Mouse (Mus musculus) stomach, postnatal 0 days (tissue): Measurements from ENCODE around the gene Ythdf1. TPM values are rescaled to one million over a fixed set of nuclear protein-coding genes. Genes with fewer than 3 reads are reported as not detected.

ENCODE experiments used
- ATAC-seq: fragments of 200-750 bp; cut with Nextera tagmentation; 2 replicates; pipeline ENCODE4 v1.8.0; 2017; ENCODE audit not compliant: low FRiP score, low TSS enrichment
- DNase-seq: peaks from one replicate; pipeline ENCODE4 v3.0.0-alpha.2; 2016; ENCODE audit warnings: low spot score
- H3K27ac ChIP-seq: fragments of 300-500 bp; sonication (generic); replicated peaks from 2 replicates; pipeline ENCODE4 v1.5.1; 2014; ENCODE audit warnings: mild to moderate bottlenecking, control low read depth
- H3K27me3 ChIP-seq: fragments of 300-500 bp; sonication (generic); 2 replicates; pipeline ENCODE4 v1.6.1; 2014; ENCODE audit warnings: low read length; ENCODE audit not compliant: control insufficient read depth, insufficient read depth
- H3K36me3 ChIP-seq: fragments of 300-500 bp; sonication (generic); 2 replicates; pipeline ENCODE4 v1.6.1; 2014; ENCODE audit warnings: low read length, mixed read lengths; ENCODE audit not compliant: control insufficient read depth, insufficient read depth
- H3K4me1 ChIP-seq: fragments of 300-500 bp; sonication (generic); replicated peaks from 2 replicates; pipeline ENCODE4 v1.6.1; 2014; ENCODE audit warnings: antibody characterized with exemption; ENCODE audit not compliant: control insufficient read depth, insufficient read depth
- H3K4me2 ChIP-seq: fragments of 300-500 bp; sonication (generic); replicated peaks from 2 replicates; pipeline ENCODE4 v1.6.1; 2014; ENCODE audit warnings: low read depth, mild to moderate bottlenecking, control low read depth, moderate library complexity
- H3K4me3 ChIP-seq: fragments of 300-500 bp; sonication (generic); 2 replicates; pipeline ENCODE4 v1.5.1; 2014; ENCODE audit warnings: low read depth, low read length, control low read depth
- H3K9ac ChIP-seq: fragments of 300-500 bp; sonication (generic); 2 replicates; pipeline ENCODE4 v1.6.1; 2014; ENCODE audit warnings: mild to moderate bottlenecking, low read length, control low read depth, mixed read lengths
- H3K9me3 ChIP-seq: fragments of 300-500 bp; sonication (generic); 2 replicates; pipeline ENCODE4 v1.6.1; 2016; ENCODE audit warnings: low read length; ENCODE audit not compliant: control insufficient read depth
- CTCF ChIP-seq: IDR thresholded peaks from 2 replicates; pipeline ENCODE4 v1.5.1; 2016; ENCODE audit warnings: antibody characterized with exemption, low read depth, mild to moderate bottlenecking, moderate library complexity
- EP300 ChIP-seq: optimal IDR thresholded peaks from 2 replicates; pipeline ENCODE3; 2016; ENCODE audit warnings: antibody characterized with exemption
- WGBS: fragments of 180-500 bp; shearing (Covaris S2); extraction: QIAGEN DNeasy Blood & Tissue Kit; methylation state at CpG from one replicate; pipeline ENCODE4 v1.1.7; 2014; 5-methylcytosine and 5-hydroxymethylcytosine counted together
- polyA plus RNA-seq: library from polyadenylated mRNA; unstranded; fragments of >200 nt; fragmentation: Nextera tagmentation; extraction: Ambion mirVana; gene quantifications from 2 replicates; pipeline ENCODE4 v1.2.1, GENCODE M21; 2015

Gene Ythdf1
- polyA plus RNA-seq, 1 experiment from 2014 or later: 26.2 TPM

GRCm38 (mm10) chr2:180894029-180894623 is 26.6 kb downstream of the Ythdf1 start:
- Histone ChIP-seq H3K9me3 (no peaks in the 10 kb centered on the region), H3K27me3 (peaks cover 40% of the 10 kb centered on the region; the same call in 1 of the 2 replicates), H3K4me1 (peaks cover 8% of the 10 kb centered on the region; the same call in 1 of the 2 replicates), H3K36me3 (no peaks in the 10 kb centered on the region), H3K4me3 (peak overlapping the region; percentile 40), H3K9ac (no peak overlapping the region), H3K27ac (no peak overlapping the region), H3K4me2 (peak overlapping the region; percentile 71)
- ATAC-seq (peak; percentile 36; the same call in 1 of the 2 replicates), DNase-seq (peak; percentile 70)
- TF ChIP-seq EP300: no peak
- no peak for TF ChIP-seq CTCF
- under 1% methylated on average over 48 of the region's 57 CpGs for WGBS

- Histone ChIP-seq H3K9me3 (no peaks in the 10 kb centered on the region), H3K4me1 (peaks cover 8% of the 10 kb centered on the region; the same call in 1 of the 2 replicates), H3K27ac (no peak overlapping the region), H3K27me3 (peaks cover 40% of the 10 kb centered on the region; the same call in 1 of the 2 replicates), H3K9ac (no peak overlapping the region), H3K4me2 (peak overlapping the region; percentile 71), H3K4me3 (peak overlapping the region; percentile 40), H3K36me3 (no peaks in the 10 kb centered on the region)
- DNase-seq: no peak
- 0% methylated on average over 37 of the region's 50 CpGs for WGBS
- no peak for ATAC-seq
- TF ChIP-seq EP300: no peak
- TF ChIP-seq CTCF: no peak
Observed at GRCm38 (mm10) chr2:180893537-180894028, 27.2 kb downstream of the Ythdf1 start.

GRCm38 (mm10) chr2:180892841-180893521 is 27.8 kb downstream of the Ythdf1 start:
- Histone ChIP-seq H3K9ac (no peak overlapping the region), H3K4me2 (peak overlapping the region; percentile 71), H3K9me3 (no peaks in the 10 kb centered on the region), H3K36me3 (no peaks in the 10 kb centered on the region), H3K4me3 (peak overlapping the region; percentile 40), H3K4me1 (peaks cover 8% of the 10 kb centered on the region; the same call in 1 of the 2 replicates), H3K27ac (no peak overlapping the region), H3K27me3 (peaks cover 40% of the 10 kb centered on the region; the same call in 1 of the 2 replicates)
- TF ChIP-seq EP300 (no peak), CTCF (no peak)
- under 1% methylated on average over 92 of the region's 97 CpGs for WGBS
- DNase-seq (no peak), ATAC-seq (peak; percentile 17; the same call in 1 of the 2 replicates)

- TF ChIP-seq EP300: no peak
- TF ChIP-seq CTCF: no peak
- DNase-seq (no peak), ATAC-seq (no peak)
- H3K9me3 ChIP-seq: no peaks in the 10 kb centered on the region
- H3K4me1 ChIP-seq: peaks cover 8% of the 10 kb centered on the region; the same call in 1 of the 2 replicates
- H3K4me3 ChIP-seq: no peak overlapping the region
- no peak overlapping the region for H3K9ac ChIP-seq
- no peaks in the 10 kb centered on the region for H3K36me3 ChIP-seq
- 11% methylated on average over 9 of the region's 9 CpGs for WGBS
- H3K4me2 ChIP-seq: no peak overlapping the region
- H3K27me3 ChIP-seq: peaks cover 40% of the 10 kb centered on the region; the same call in 1 of the 2 replicates
- H3K27ac ChIP-seq: no peak overlapping the region
Observed at GRCm38 (mm10) chr2:180891835-180892323, 28.9 kb downstream of the Ythdf1 start.

- DNase-seq (no peak), ATAC-seq (no peak)
- H3K4me1 ChIP-seq: peaks cover 8% of the 10 kb centered on the region; the same call in 1 of the 2 replicates
- 1% methylated on average over 36 of the region's 37 CpGs for WGBS
- H3K4me3 ChIP-seq: no peak overlapping the region
- H3K36me3 ChIP-seq: no peaks in the 10 kb centered on the region
- H3K4me2 ChIP-seq: no peak overlapping the region
- no peak overlapping the region for H3K27ac ChIP-seq
- H3K9me3 ChIP-seq: no peaks in the 10 kb centered on the region
- H3K9ac ChIP-seq: no peak overlapping the region
- H3K27me3 ChIP-seq: peaks cover 40% of the 10 kb centered on the region; the same call in 1 of the 2 replicates
- TF ChIP-seq EP300: no peak
- TF ChIP-seq CTCF: no peak
Observed at GRCm38 (mm10) chr2:180891075-180891834, 29.5 kb downstream of the Ythdf1 start.
